Mouse (Mus musculus): ENCODE data around the gene Pcnx2.

Pcnx2 gene

GRCm38 (mm10) chr8:125757106-125757496 is 141.0 kb downstream of the Pcnx2 start:
- DNase-seq (ENCODE audit: low spot score), result no peak

GRCm38 (mm10) chr8:125756391-125757105 is 141.6 kb downstream of the Pcnx2 start:
- DNase-seq (ENCODE audit: low spot score), result no peak

GRCm38 (mm10) chr8:125755896-125756295 is 142.2 kb downstream of the Pcnx2 start:
- no peak for DNase-seq (ENCODE audit: low spot score)

GRCm38 (mm10) chr8:125750846-125751245 is 147.3 kb downstream of the Pcnx2 start:
- no peak for DNase-seq (ENCODE audit: low spot score)

- DNase-seq (ENCODE audit: low spot score), result no peak
These were observed 150.7 kb downstream of the Pcnx2 start for GRCm38 (mm10) chr8:125747390-125747789.

- DNase-seq (ENCODE audit: low spot score), result no peak
These were observed 153.1 kb downstream of the Pcnx2 start for GRCm38 (mm10) chr8:125744914-125745576.

- DNase-seq (ENCODE audit: low spot score), result no peak
These were observed 155.7 kb downstream of the Pcnx2 start for GRCm38 (mm10) chr8:125742406-125742805.

GRCm38 (mm10) chr8:125741855-125742254 is 156.3 kb downstream of the Pcnx2 start:
- DNase-seq (ENCODE audit: low spot score), result no peak

GRCm38 (mm10) chr8:125741377-125741776 is 156.7 kb downstream of the Pcnx2 start:
- no peak for DNase-seq (ENCODE audit: low spot score)

GRCm38 (mm10) chr8:125740655-125741054 is 157.5 kb downstream of the Pcnx2 start:
- no peak for DNase-seq (ENCODE audit: low spot score)

GRCm38 (mm10) chr8:125738956-125739355 is 159.2 kb downstream of the Pcnx2 start:
- DNase-seq (ENCODE audit: low spot score), result no peak

GRCm38 (mm10) chr8:125733964-125734956 is 163.9 kb downstream of the Pcnx2 start:
- DNase-seq (ENCODE audit: low spot score), result peak; percentile 69

- no peak for DNase-seq (ENCODE audit: low spot score)
These were observed 168.4 kb downstream of the Pcnx2 start, which contains the start of gene Ntpcr for GRCm38 (mm10) chr8:125729746-125730145. Ntpcr (plus strand) TSS chr8:125729963.

GRCm38 (mm10) chr8:125727797-125728196 is 170.3 kb downstream of the Pcnx2 start:
- DNase-seq (ENCODE audit: low spot score), result no peak

GRCm38 (mm10) chr8:125726986-125727385 is 171.1 kb downstream of the Pcnx2 start:
- no peak for DNase-seq (ENCODE audit: low spot score)

GRCm38 (mm10) chr8:125726143-125726542 is 172.0 kb downstream of the Pcnx2 start:
- no peak for DNase-seq (ENCODE audit: low spot score)

GRCm38 (mm10) chr8:125725037-125725820 is 172.9 kb downstream of the Pcnx2 start:
- no peak for DNase-seq (ENCODE audit: low spot score)

GRCm38 (mm10) chr8:125723437-125723836 is 174.7 kb downstream of the Pcnx2 start:
- DNase-seq (ENCODE audit: low spot score), result no peak

GRCm38 (mm10) chr8:125722675-125723074 is 175.4 kb downstream of the Pcnx2 start:
- DNase-seq (ENCODE audit: low spot score), result no peak

- DNase-seq (ENCODE audit: low spot score), result peak; percentile 12
These were observed 179.2 kb downstream of the Pcnx2 start for GRCm38 (mm10) chr8:125718914-125719313.

- no peak for DNase-seq (ENCODE audit: low spot score)
These were observed 181.5 kb downstream of the Pcnx2 start for GRCm38 (mm10) chr8:125716613-125717012.

Measured in c-Kit-positive CD71-positive TER-119-positive erythroid progenitor cells, embryonic 14.5 days (primary cell).